12 mouse cellular contexts compared by ENCODE assay signal in the genomic region with DNA sequence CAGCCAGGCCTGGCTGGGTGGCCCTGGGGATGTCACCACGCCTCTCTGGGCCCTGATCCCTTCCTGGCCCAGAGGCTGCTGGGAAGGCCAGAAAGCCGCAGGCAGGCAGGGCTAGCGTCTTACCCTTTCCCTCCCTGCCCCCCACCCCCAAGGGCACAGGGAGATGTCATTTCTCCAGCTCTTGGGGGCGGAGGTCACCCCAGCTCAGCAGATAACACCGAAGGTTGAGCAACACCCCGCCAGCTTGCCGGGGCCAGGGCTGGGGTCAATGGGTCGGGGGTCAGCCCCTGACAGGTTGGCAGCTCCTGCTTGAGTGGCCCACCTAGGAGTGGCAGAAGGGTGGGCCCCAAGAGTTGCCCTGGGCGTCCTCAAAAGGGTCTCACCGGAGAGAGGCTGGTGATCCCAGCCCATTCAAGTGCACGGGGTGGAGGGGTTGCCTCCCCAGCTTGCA. TPM values are rescaled to one million over a fixed set of nuclear protein-coding genes. Genes with fewer than 3 reads are reported as not detected.
DNase-seq lines count a peak whose midpoint lies in the region; ATAC-seq and TF ChIP-seq lines count a peak whose summit lies in the region.
"Had no signal": no experiment of that assay in that cellular context is flagged by ENCODE, and none has a peak within 500 bp of the region (broad histone marks: within the 10 kb centered on the region; RNA-seq: fewer than 3 reads in every experiment).

No protein-coding gene starts in this region.

- no peak for TF ChIP-seq CTCF in intestine, postnatal 0 days (IDR thresholded peaks at IDR 0.05; ENCODE audit: low read depth)

- DNase-seq in testis, postnatal 10 days (ENCODE audit: low spot score), result peak; percentile 61
- no peak for DNase-seq in testis, postnatal 14 days (ENCODE audit: low spot score)
- peak; percentile 90 for DNase-seq in yolk sac, embryonic 10.5 days (ENCODE audit: low spot score)
- DNase-seq in frontal cortex, adult 2 months (ENCODE audit: extremely low spot score in 1 of 2, low spot score in 1 of 2), result no peak
- DNase-seq in spleen, postnatal 10 days (ENCODE audit: low spot score in 2 of 2), result no peak
- DNase-seq: cerebellum, adult 11 months had no signal

- peaks cover 12% of the 10 kb centered on the region for H3K4me1 ChIP-seq in hindbrain, embryonic 16.5 days (ENCODE audit: control insufficient read depth, insufficient read depth, low read depth, low read length)
- H3K4me1 ChIP-seq in hindbrain, embryonic 12.5 days, result peaks cover 17% of the 10 kb centered on the region
- H3K4me1 ChIP-seq in intestine, postnatal 0 days (replicated peaks; ENCODE audit: control insufficient read depth, insufficient read depth, low read length), result 0 out of 2 replicates have a peak, but pooled peaks cover 3% of the 10 kb centered on the region

- peak; percentile 19; the same call in 1 of the 2 replicates for ATAC-seq in hindbrain, embryonic 16.5 days
- ATAC-seq in hindbrain, embryonic 12.5 days (ENCODE audit: low FRiP score), result no peak
- peak; percentile 5; the same call in 1 of the 2 replicates for ATAC-seq in intestine, postnatal 0 days

- H3K9ac ChIP-seq in hindbrain, embryonic 16.5 days (ENCODE audit: low read depth, low read length), result no peak overlapping the region
- no peak overlapping the region for H3K9ac ChIP-seq in hindbrain, embryonic 12.5 days
- peak overlapping the region; percentile 94; the same call in 1 of the 2 replicates for H3K9ac ChIP-seq in intestine, postnatal 0 days (ENCODE audit: low read depth, low read length)
- H3K9ac ChIP-seq: forebrain, embryonic 13.5 days; limb, embryonic 13.5 days had no signal

- no peak overlapping the region for H3K4me2 ChIP-seq in hindbrain, embryonic 16.5 days (ENCODE audit: low read length)
- no peak overlapping the region for H3K4me2 ChIP-seq in hindbrain, embryonic 12.5 days (replicated peaks)
- peak overlapping the region; percentile 80 for H3K4me2 ChIP-seq in intestine, postnatal 0 days (replicated peaks; ENCODE audit: low read depth)

- peaks cover 29% of the 10 kb centered on the region for H3K27me3 ChIP-seq in hindbrain, embryonic 16.5 days (replicated peaks; ENCODE audit: control insufficient read depth, insufficient read depth, low read length)
- H3K27me3 ChIP-seq in hindbrain, embryonic 12.5 days, result peaks cover 68% of the 10 kb centered on the region
- no peaks in the 10 kb centered on the region for H3K27me3 ChIP-seq in intestine, postnatal 0 days (replicated peaks; ENCODE audit: control insufficient read depth, insufficient read depth, low read length)

- no peak overlapping the region for H3K4me3 ChIP-seq in hindbrain, embryonic 16.5 days (ENCODE audit: low read length)
- no peak overlapping the region for H3K4me3 ChIP-seq in hindbrain, embryonic 12.5 days
- peak overlapping the region; percentile 82; the same call in 1 of the 2 replicates for H3K4me3 ChIP-seq in intestine, postnatal 0 days (ENCODE audit: low read depth, low read length)

- no peaks in the 10 kb centered on the region for H3K9me3 ChIP-seq in hindbrain, embryonic 16.5 days (ENCODE audit: control insufficient read depth, low read length)
- H3K9me3 ChIP-seq in hindbrain, embryonic 12.5 days (replicated peaks), result no peaks in the 10 kb centered on the region
- H3K9me3 ChIP-seq in intestine, postnatal 0 days (ENCODE audit: control insufficient read depth), result no peaks in the 10 kb centered on the region
- H3K9me3 ChIP-seq: forebrain, embryonic 13.5 days; hindbrain, embryonic 10.5 days; limb, embryonic 13.5 days had no signal

- no peak overlapping the region for H3K27ac ChIP-seq in hindbrain, embryonic 16.5 days (ENCODE audit: low read depth, low read length)
- H3K27ac ChIP-seq in hindbrain, embryonic 12.5 days, result no peak overlapping the region
- H3K27ac ChIP-seq in intestine, postnatal 0 days (ENCODE audit: low read depth, low read length), result peak overlapping the region; percentile 98; the same call in 1 of the 2 replicates
- H3K27ac ChIP-seq: forebrain, embryonic 13.5 days; limb, embryonic 13.5 days had no signal

- no peaks in the 10 kb centered on the region for H3K36me3 ChIP-seq in hindbrain, embryonic 16.5 days (ENCODE audit: control insufficient read depth, insufficient read depth, low read length)
- H3K36me3 ChIP-seq in hindbrain, embryonic 12.5 days, result no peaks in the 10 kb centered on the region
- peaks cover 6% of the 10 kb centered on the region; the same call in 1 of the 2 replicates for H3K36me3 ChIP-seq in intestine, postnatal 0 days (ENCODE audit: control insufficient read depth, insufficient read depth)
- H3K36me3 ChIP-seq: hindbrain, embryonic 10.5 days; limb, embryonic 13.5 days had no signal

- 60% methylated on average over 11 of the region's 11 CpGs for WGBS in hindbrain, embryonic 16.5 days
- WGBS in hindbrain, embryonic 12.5 days, result 45% methylated on average over 11 of the region's 11 CpGs
- 41% methylated on average over 11 of the region's 11 CpGs for WGBS in intestine, postnatal 0 days

RNA-seq across cellular contexts. Expression of gene Cebpb, which starts 1.0 kb away (rescaled TPM):
- polyA plus RNA-seq in hindbrain, embryonic 16.5 days (2015; fragmentation: Nextera tagmentation; extraction: Ambion mirVana), result 0.15 and 0.22 TPM in 2 replicates
- polyA plus RNA-seq in hindbrain, embryonic 12.5 days (2016; fragmentation: Nextera tagmentation; extraction: Ambion mirVana), result 4.1 and 4.5 TPM in 2 replicates
- polyA plus RNA-seq in intestine, postnatal 0 days (2015; fragmentation: Nextera tagmentation; extraction: Ambion mirVana), result 49.8 and 52.6 TPM in 2 replicates
- polyA plus RNA-seq in frontal cortex, adult 2 months (2012; rRNA removed), result 14.5 and 14.9 TPM in 2 replicates

RNA-seq across cellular contexts. Expression of gene Tmem189, which starts 1.9 kb away (rescaled TPM):
- 37.1 and 39.3 TPM in 2 replicates for polyA plus RNA-seq in hindbrain, embryonic 16.5 days (2015; fragmentation: Nextera tagmentation; extraction: Ambion mirVana)
- polyA plus RNA-seq in hindbrain, embryonic 12.5 days (2016; fragmentation: Nextera tagmentation; extraction: Ambion mirVana), result 39.0 and 43.9 TPM in 2 replicates
- polyA plus RNA-seq in intestine, postnatal 0 days (2015; fragmentation: Nextera tagmentation; extraction: Ambion mirVana), result 25.0 and 26.8 TPM in 2 replicates
- polyA plus RNA-seq in frontal cortex, adult 2 months (2012; rRNA removed), result 71.5 and 75.7 TPM in 2 replicates

RNA-seq across cellular contexts. Expression of gene Gm20431, which starts 26.4 kb away (rescaled TPM):
- 11.9 and 12.8 TPM in 2 replicates for polyA plus RNA-seq in hindbrain, embryonic 16.5 days (2015; fragmentation: Nextera tagmentation; extraction: Ambion mirVana)
- 16.9 and 18.8 TPM in 2 replicates for polyA plus RNA-seq in hindbrain, embryonic 12.5 days (2016; fragmentation: Nextera tagmentation; extraction: Ambion mirVana)
- polyA plus RNA-seq in intestine, postnatal 0 days (2015; fragmentation: Nextera tagmentation; extraction: Ambion mirVana), result 8.8 and 10.0 TPM in 2 replicates
- polyA plus RNA-seq in frontal cortex, adult 2 months (2012; rRNA removed), result 0.88 TPM in 1 of 2 replicates, not detected in the other

RNA-seq across cellular contexts. Expression of gene Ube2v1, which starts 55.8 kb away (rescaled TPM):
- 390 and 393 TPM in 2 replicates for polyA plus RNA-seq in hindbrain, embryonic 16.5 days (2015; fragmentation: Nextera tagmentation; extraction: Ambion mirVana)
- 290 and 291 TPM in 2 replicates for polyA plus RNA-seq in hindbrain, embryonic 12.5 days (2016; fragmentation: Nextera tagmentation; extraction: Ambion mirVana)
- polyA plus RNA-seq in intestine, postnatal 0 days (2015; fragmentation: Nextera tagmentation; extraction: Ambion mirVana), result 173 and 174 TPM in 2 replicates
- polyA plus RNA-seq in frontal cortex, adult 2 months (2012; rRNA removed), result 250 and 280 TPM in 2 replicates

Comparison
In these comparisons a context has a peak if more than half of its experiments do, and no peak if none do; other contexts are left out.
1. DNase-seq: peak in testis, postnatal 10 days (single experiment) and yolk sac, embryonic 10.5 days (single experiment); none in testis, postnatal 14 days (single experiment), frontal cortex, adult 2 months (0 of 2) and spleen, postnatal 10 days (0 of 2).